Mouse (Mus musculus) neural tube, embryonic 13.5 days (tissue): ENCODE results near the gene Pros1. TPM values are rescaled to one million over a fixed set of nuclear protein-coding genes. Genes with fewer than 3 reads are reported as not detected.

Experiments used
- ATAC-seq: fragments of 200-750 bp; cut with Nextera tagmentation; 2 replicates; pipeline ENCODE4 v1.8.0; 2017; ENCODE audit warnings: low read depth, mild to moderate bottlenecking, moderate TSS enrichment, moderate library complexity
- H3K27ac ChIP-seq: fragments of 300-500 bp; sonication (generic); replicated peaks from 2 replicates; pipeline ENCODE4 v1.5.1; 2015; ENCODE audit warnings: moderate library complexity, mild to moderate bottlenecking, inconsistent platforms
- H3K27me3 ChIP-seq: fragments of 300-500 bp; sonication (generic); 2 replicates; pipeline ENCODE4 v1.6.1; 2015; ENCODE audit warnings: mild to moderate bottlenecking, inconsistent platforms
- H3K36me3 ChIP-seq: fragments of 300-500 bp; sonication (generic); 2 replicates; pipeline ENCODE4 v1.6.1; 2015; ENCODE audit warnings: mild to moderate bottlenecking, inconsistent platforms
- H3K4me1 ChIP-seq: fragments of 300-500 bp; sonication (generic); replicated peaks from 2 replicates; pipeline ENCODE4 v1.6.1; 2015; ENCODE audit warnings: inconsistent platforms
- H3K4me2 ChIP-seq: fragments of 300-500 bp; sonication (generic); 2 replicates; pipeline ENCODE4 v1.6.1; 2015; ENCODE audit warnings: inconsistent platforms, mild to moderate bottlenecking, moderate library complexity
- H3K4me3 ChIP-seq: fragments of 300-500 bp; sonication (generic); 2 replicates; pipeline ENCODE4 v1.5.1; 2015; ENCODE audit warnings: mild to moderate bottlenecking, inconsistent platforms
- H3K9ac ChIP-seq: fragments of 300-500 bp; sonication (generic); 2 replicates; pipeline ENCODE4 v1.6.1; 2015; ENCODE audit warnings: moderate library complexity, mild to moderate bottlenecking, inconsistent platforms
- H3K9me3 ChIP-seq: fragments of 300-500 bp; sonication (generic); 2 replicates; pipeline ENCODE4 v1.6.1; 2016; ENCODE audit warnings: inconsistent platforms
- WGBS: fragments of 180-500 bp; shearing (Covaris S2); methylation state at CpG from one replicate; pipeline ENCODE4 v1.1.7; 2015; 5-methylcytosine and 5-hydroxymethylcytosine counted together
- polyA plus RNA-seq: library from polyadenylated mRNA; unstranded; fragments of >200 nt; fragmentation: Nextera tagmentation; extraction: Ambion mirVana; gene quantifications from 2 replicates; pipeline ENCODE4 v1.2.1, GENCODE M21; 2015

The Pros1 gene
- polyA plus RNA-seq, 1 experiment from 2014 or later, result 14.6 TPM

- peak overlapping the region; percentile 88 for H3K4me2 ChIP-seq
- no peak for ATAC-seq
- H3K9ac ChIP-seq, result 0 out of 2 replicates have a peak overlapping the region, but pooled peaks have one; percentile 9
- H3K4me1 ChIP-seq, result peaks cover 25% of the 10 kb centered on the region
- H3K4me3 ChIP-seq, result peak overlapping the region; percentile 84; the same call in 1 of the 2 replicates
- no peak overlapping the region for H3K27ac ChIP-seq
- H3K36me3 ChIP-seq, result no peaks in the 10 kb centered on the region
- no peaks in the 10 kb centered on the region for H3K27me3 ChIP-seq
- H3K9me3 ChIP-seq, result no peaks in the 10 kb centered on the region
- 92% methylated on average over 6 of the region's 6 CpGs for WGBS
These were observed 8.8 kb upstream of the Pros1 start for GRCm38 (mm10) chr16:62845341-62845740.

- Histone ChIP-seq H3K4me2 (peak within 1 kb of the TSS; percentile 88), H3K27ac (peak within 1 kb of the TSS; percentile 77), H3K27me3 (no peaks in the 10 kb centered on the region), H3K36me3 (no peaks in the 10 kb centered on the region), H3K9me3 (no peaks in the 10 kb centered on the region), H3K4me3 (peak within 1 kb of the TSS; percentile 84), H3K4me1 (peaks cover 25% of the 10 kb centered on the region), H3K9ac (peak within 1 kb of the TSS; percentile 89)
- WGBS, result under 1% methylated on average over 52 of the region's 52 CpGs
- ATAC-seq, result peak; percentile 100
These were observed 7.4 kb upstream of the Pros1 start, which contains the start of gene Arl13b for GRCm38 (mm10) chr16:62846498-62847312. Gene Arl13b, minus strand, starts transcription at chr16:62847040.

GRCm38 (mm10) chr16:62852464-62853252, 1.4 kb upstream of the Pros1 start:
- H3K36me3 ChIP-seq, result no peaks in the 10 kb centered on the region
- H3K9me3 ChIP-seq, result no peaks in the 10 kb centered on the region
- WGBS, result 78% methylated on average over 3 of the region's 3 CpGs
- no peak overlapping the region for H3K27ac ChIP-seq
- peaks cover 7% of the 10 kb centered on the region for H3K4me1 ChIP-seq
- no peak overlapping the region for H3K4me3 ChIP-seq
- no peaks in the 10 kb centered on the region for H3K27me3 ChIP-seq
- no peak overlapping the region for H3K4me2 ChIP-seq
- no peak overlapping the region for H3K9ac ChIP-seq
- no peak for ATAC-seq

GRCm38 (mm10) chr16:62853611-62854126, 438 bp upstream of the Pros1 start:
- Histone ChIP-seq H3K4me2 (peak overlapping the region; percentile 93), H3K36me3 (no peaks in the 10 kb centered on the region), H3K27me3 (no peaks in the 10 kb centered on the region), H3K27ac (peak overlapping the region; percentile 59; the same call in 1 of the 2 replicates), H3K4me1 (peaks cover 7% of the 10 kb centered on the region), H3K9ac (peak overlapping the region; percentile 84), H3K9me3 (no peaks in the 10 kb centered on the region), H3K4me3 (peak overlapping the region; percentile 59)
- ATAC-seq, result peak; percentile 37; the same call in 1 of the 2 replicates
- 21% methylated on average over 3 of the region's 3 CpGs for WGBS

- WGBS, result 79% methylated on average over 6 of the region's 6 CpGs
- 0 out of 2 replicates have a peak overlapping the region, but pooled peaks have one; percentile 20 for H3K4me2 ChIP-seq
- H3K4me1 ChIP-seq, result peaks cover 7% of the 10 kb centered on the region
- H3K9me3 ChIP-seq, result no peaks in the 10 kb centered on the region
- H3K4me3 ChIP-seq, result no peak overlapping the region
- H3K9ac ChIP-seq, result no peak overlapping the region
- ATAC-seq, result no peak
- no peaks in the 10 kb centered on the region for H3K36me3 ChIP-seq
- H3K27ac ChIP-seq, result no peak overlapping the region
- no peaks in the 10 kb centered on the region for H3K27me3 ChIP-seq
These were observed 1.3 kb downstream of the Pros1 start for GRCm38 (mm10) chr16:62855385-62855784.

- no peak overlapping the region for H3K4me3 ChIP-seq
- no peak for ATAC-seq
- no peak overlapping the region for H3K27ac ChIP-seq
- H3K36me3 ChIP-seq, result no peaks in the 10 kb centered on the region
- no peak overlapping the region for H3K9ac ChIP-seq
- H3K27me3 ChIP-seq, result no peaks in the 10 kb centered on the region
- no peak overlapping the region for H3K4me2 ChIP-seq
- no peaks in the 10 kb centered on the region for H3K9me3 ChIP-seq
- peaks cover 7% of the 10 kb centered on the region for H3K4me1 ChIP-seq
- 84% methylated on average over 2 of the region's 2 CpGs for WGBS
These were observed 2.2 kb downstream of the Pros1 start for GRCm38 (mm10) chr16:62856273-62856672.

GRCm38 (mm10) chr16:62857498-62857897, 3.4 kb downstream of the Pros1 start:
- Histone ChIP-seq H3K9ac (no peak overlapping the region), H3K4me2 (no peak overlapping the region), H3K4me3 (no peak overlapping the region), H3K27me3 (no peaks in the 10 kb centered on the region), H3K27ac (no peak overlapping the region), H3K36me3 (no peaks in the 10 kb centered on the region), H3K4me1 (peaks cover 7% of the 10 kb centered on the region), H3K9me3 (no peaks in the 10 kb centered on the region)
- ATAC-seq, result no peak
- WGBS, result 94% methylated on average over 2 of the region's 2 CpGs

- Histone ChIP-seq H3K36me3 (no peaks in the 10 kb centered on the region), H3K4me3 (no peak overlapping the region), H3K9me3 (no peaks in the 10 kb centered on the region), H3K27me3 (no peaks in the 10 kb centered on the region), H3K4me1 (peaks cover 7% of the 10 kb centered on the region), H3K27ac (no peak overlapping the region), H3K9ac (no peak overlapping the region), H3K4me2 (no peak overlapping the region)
- 98% methylated on average over 1 of the region's 1 CpGs for WGBS
- no peak for ATAC-seq
These were observed 3.9 kb downstream of the Pros1 start for GRCm38 (mm10) chr16:62858018-62858417.

GRCm38 (mm10) chr16:62860140-62860539, 6.0 kb downstream of the Pros1 start:
- no peak for ATAC-seq
- no peak overlapping the region for H3K9ac ChIP-seq
- WGBS, result 90% methylated on average over 1 of the region's 1 CpGs
- H3K4me3 ChIP-seq, result no peak overlapping the region
- no peaks in the 10 kb centered on the region for H3K4me1 ChIP-seq
- no peaks in the 10 kb centered on the region for H3K9me3 ChIP-seq
- no peak overlapping the region for H3K4me2 ChIP-seq
- no peaks in the 10 kb centered on the region for H3K27me3 ChIP-seq
- no peak overlapping the region for H3K27ac ChIP-seq
- no peaks in the 10 kb centered on the region for H3K36me3 ChIP-seq

- H3K4me2 ChIP-seq, result no peak overlapping the region
- WGBS, result 76% methylated on average over 6 of the region's 6 CpGs
- H3K4me1 ChIP-seq, result no peaks in the 10 kb centered on the region
- H3K27me3 ChIP-seq, result no peaks in the 10 kb centered on the region
- H3K4me3 ChIP-seq, result no peak overlapping the region
- ATAC-seq, result no peak
- no peaks in the 10 kb centered on the region for H3K9me3 ChIP-seq
- no peak overlapping the region for H3K27ac ChIP-seq
- H3K36me3 ChIP-seq, result no peaks in the 10 kb centered on the region
- no peak overlapping the region for H3K9ac ChIP-seq
These were observed 7.3 kb downstream of the Pros1 start for GRCm38 (mm10) chr16:62861455-62861854.

GRCm38 (mm10) chr16:62872688-62873117, 18.6 kb downstream of the Pros1 start:
- no peak overlapping the region for H3K4me2 ChIP-seq
- H3K27me3 ChIP-seq, result no peaks in the 10 kb centered on the region
- H3K36me3 ChIP-seq, result no peaks in the 10 kb centered on the region
- no peaks in the 10 kb centered on the region for H3K9me3 ChIP-seq
- peak; percentile 56 for ATAC-seq
- no peak overlapping the region for H3K4me3 ChIP-seq
- peaks cover 8% of the 10 kb centered on the region for H3K4me1 ChIP-seq
- WGBS, result 32% methylated on average over 5 of the region's 5 CpGs
- no peak overlapping the region for H3K9ac ChIP-seq
- 0 out of 2 replicates have a peak overlapping the region, but pooled peaks have one; percentile 0 for H3K27ac ChIP-seq

- 7% methylated on average over 4 of the region's 4 CpGs for WGBS
- no peaks in the 10 kb centered on the region for H3K27me3 ChIP-seq
- no peak overlapping the region for H3K4me2 ChIP-seq
- peak; percentile 65 for ATAC-seq
- H3K9me3 ChIP-seq, result no peaks in the 10 kb centered on the region
- 0 out of 2 replicates have a peak overlapping the region, but pooled peaks have one; percentile 0 for H3K27ac ChIP-seq
- peaks cover 8% of the 10 kb centered on the region for H3K4me1 ChIP-seq
- H3K9ac ChIP-seq, result no peak overlapping the region
- H3K36me3 ChIP-seq, result no peaks in the 10 kb centered on the region
- H3K4me3 ChIP-seq, result no peak overlapping the region
These were observed 19.1 kb downstream of the Pros1 start for GRCm38 (mm10) chr16:62873180-62873579.
